Mouse (Mus musculus) thymus, adult 2 months (tissue): ENCODE measurements around the gene Cntnap2.

Experiments used
- CTCF ChIP-seq: fragments of 200-500 bp; IDR thresholded peaks from 2 replicates; pipeline ENCODE4 v1.5.1; 2012; ENCODE audit warnings: mild to moderate bottlenecking, control low read depth, low read length, moderate library complexity, borderline replicate concordance; ENCODE audit not compliant: control insufficient read depth, poor library complexity, insufficient read depth; ENCODE audit errors: extremely low read depth
- POLR2A ChIP-seq: fragments of 200-500 bp; IDR thresholded peaks from 2 replicates; pipeline ENCODE4 v1.6.1; 2012; ENCODE audit warnings: mild to moderate bottlenecking, low read length, control low read depth, moderate library complexity; ENCODE audit not compliant: control insufficient read depth, poor library complexity, insufficient read depth; ENCODE audit errors: extremely low read depth

GRCm38 (mm10) chr6:47031362-47031761, 1972.2 kb downstream of the Cntnap2 start:
- TF ChIP-seq CTCF = no peak
- TF ChIP-seq POLR2A = no peak
